Mouse (Mus musculus) lung, postnatal 0 days (tissue): ENCODE results near the gene Pmvk. TPM values are rescaled to one million over a fixed set of nuclear protein-coding genes. Genes with fewer than 3 reads are reported as not detected.

Experiments
- ATAC-seq: fragments of 200-750 bp; cut with Nextera tagmentation; 2 replicates; pipeline ENCODE4 v1.8.0; 2017; ENCODE audit warnings: moderate library complexity
- DNase-seq: peaks from one replicate; pipeline ENCODE4 v3.0.0-alpha.2; 2016; ENCODE audit warnings: low spot score
- H3K27ac ChIP-seq: fragments of 300-500 bp; sonication (generic); 2 replicates; pipeline ENCODE4 v1.5.1; 2014; ENCODE audit warnings: antibody characterized with exemption, mild to moderate bottlenecking, low read length, mixed read lengths
- H3K27me3 ChIP-seq: fragments of 300-500 bp; sonication (generic); replicated peaks from 2 replicates; pipeline ENCODE4 v1.6.1; 2014; ENCODE audit warnings: low read length, mixed read lengths; ENCODE audit not compliant: insufficient read depth
- H3K36me3 ChIP-seq: fragments of 300-500 bp; sonication (generic); 2 replicates; pipeline ENCODE4 v1.6.1; 2014; ENCODE audit warnings: low read length, mixed read lengths; ENCODE audit not compliant: insufficient read depth
- H3K4me1 ChIP-seq: fragments of 300-500 bp; sonication (generic); 2 replicates; pipeline ENCODE4 v1.6.1; 2014; ENCODE audit warnings: antibody characterized with exemption, low read depth, low read length, mixed read lengths; ENCODE audit not compliant: insufficient read depth
- H3K4me2 ChIP-seq: fragments of 300-500 bp; sonication (generic); replicated peaks from 2 replicates; pipeline ENCODE4 v1.6.1; 2014; ENCODE audit warnings: low read depth, mild to moderate bottlenecking, low read length, moderate library complexity, mixed read lengths
- H3K4me3 ChIP-seq: fragments of 300-500 bp; sonication (generic); 2 replicates; pipeline ENCODE4 v1.5.1; 2014; ENCODE audit warnings: low read depth, low read length
- H3K9ac ChIP-seq: fragments of 300-500 bp; sonication (generic); replicated peaks from 2 replicates; pipeline ENCODE4 v1.6.1; 2014; ENCODE audit warnings: low read depth, mild to moderate bottlenecking
- H3K9me3 ChIP-seq: fragments of 300-500 bp; sonication (generic); 2 replicates; pipeline ENCODE4 v1.6.1; 2016; ENCODE audit warnings: low read length, mixed read lengths
- CTCF ChIP-seq: IDR thresholded peaks from 2 replicates; pipeline ENCODE4 v1.5.1; 2016; ENCODE audit warnings: antibody characterized with exemption, mild to moderate bottlenecking
- EP300 ChIP-seq: IDR thresholded peaks from 2 replicates; pipeline ENCODE4 v1.6.1; 2016; ENCODE audit warnings: antibody characterized with exemption, mild to moderate bottlenecking, control low read depth
- WGBS: fragments of 180-500 bp; shearing (Covaris S2); extraction: QIAGEN DNeasy Blood & Tissue Kit; methylation state at CpG from one replicate; pipeline ENCODE4 v1.1.7; 2014; 5-methylcytosine and 5-hydroxymethylcytosine counted together
- polyA plus RNA-seq: library from polyadenylated mRNA; unstranded; fragments of >200 nt; fragmentation: Nextera tagmentation; extraction: Ambion mirVana; gene quantifications from 2 replicates; pipeline ENCODE4 v1.2.1, GENCODE M21; 2015

Gene Pmvk
- polyA plus RNA-seq, 1 experiment from 2014 or later = 96.6 TPM

- H3K4me1 ChIP-seq = no peaks in the 10 kb centered on the region
- no peaks in the 10 kb centered on the region for H3K36me3 ChIP-seq
- no peak overlapping the region for H3K27ac ChIP-seq
- ATAC-seq (peak; percentile 47), DNase-seq (peak; percentile 72)
- 21% methylated on average over 4 of the region's 4 CpGs for WGBS
- no peak overlapping the region for H3K4me3 ChIP-seq
- H3K9ac ChIP-seq = no peak overlapping the region
- TF ChIP-seq CTCF = peak; percentile 77
- TF ChIP-seq EP300 = no peak
- H3K9me3 ChIP-seq = no peaks in the 10 kb centered on the region
- H3K27me3 ChIP-seq = peaks cover 13% of the 10 kb centered on the region; the same call in 1 of the 2 replicates
- H3K4me2 ChIP-seq = peak overlapping the region; percentile 14; the same call in 1 of the 2 replicates
Observed at GRCm38 (mm10) chr3:89510979-89511378, 56.6 kb downstream of the Pmvk start.

GRCm38 (mm10) chr3:89511400-89511799 lies 57.1 kb downstream of the Pmvk start:
- peaks cover 13% of the 10 kb centered on the region; the same call in 1 of the 2 replicates for H3K27me3 ChIP-seq
- H3K9ac ChIP-seq = no peak overlapping the region
- TF ChIP-seq EP300 (no peak), CTCF (no peak)
- ATAC-seq (0 out of 2 replicates have a peak, but pooled peaks have one; percentile 22), DNase-seq (no peak)
- H3K36me3 ChIP-seq = no peaks in the 10 kb centered on the region
- no peaks in the 10 kb centered on the region for H3K9me3 ChIP-seq
- H3K27ac ChIP-seq = no peak overlapping the region
- WGBS = 23% methylated on average over 15 of the region's 15 CpGs
- H3K4me3 ChIP-seq = no peak overlapping the region
- no peaks in the 10 kb centered on the region for H3K4me1 ChIP-seq
- H3K4me2 ChIP-seq = peak overlapping the region; percentile 14; the same call in 1 of the 2 replicates

GRCm38 (mm10) chr3:89512225-89512624 lies 57.9 kb downstream of the Pmvk start:
- 95% methylated on average over 2 of the region's 2 CpGs for WGBS
- Histone ChIP-seq H3K4me1 (no peaks in the 10 kb centered on the region), H3K27ac (no peak overlapping the region), H3K27me3 (peaks cover 13% of the 10 kb centered on the region; the same call in 1 of the 2 replicates), H3K9me3 (no peaks in the 10 kb centered on the region), H3K4me2 (no peak overlapping the region), H3K4me3 (no peak overlapping the region), H3K36me3 (no peaks in the 10 kb centered on the region), H3K9ac (no peak overlapping the region)
- ATAC-seq (no peak), DNase-seq (no peak)
- TF ChIP-seq EP300 (no peak), CTCF (peak; percentile 75)

- WGBS = 37% methylated on average over 11 of the region's 11 CpGs
- H3K9ac ChIP-seq = no peak overlapping the region
- no peaks in the 10 kb centered on the region for H3K9me3 ChIP-seq
- peaks cover 3% of the 10 kb centered on the region; the same call in 1 of the 2 replicates for H3K4me1 ChIP-seq
- peaks cover 7% of the 10 kb centered on the region; the same call in 1 of the 2 replicates for H3K27me3 ChIP-seq
- no peak for DNase-seq
- ATAC-seq = no peak
- H3K4me2 ChIP-seq = no peak overlapping the region
- no peak for TF ChIP-seq CTCF
- no peak for TF ChIP-seq EP300
- no peak overlapping the region for H3K4me3 ChIP-seq
- H3K27ac ChIP-seq = no peak overlapping the region
- no peaks in the 10 kb centered on the region for H3K36me3 ChIP-seq
Observed at GRCm38 (mm10) chr3:89515444-89515843, 61.1 kb downstream of the Pmvk start.

GRCm38 (mm10) chr3:89516321-89516720 lies 62.0 kb downstream of the Pmvk start:
- 91% methylated on average over 5 of the region's 5 CpGs for WGBS
- H3K9ac ChIP-seq = no peak overlapping the region
- no peak for ATAC-seq

More at GRCm38 (mm10) chr3:89516321-89516720, 62.0 kb downstream of the Pmvk start:
- Histone ChIP-seq H3K27ac (no peak overlapping the region), H3K4me3 (no peak overlapping the region), H3K36me3 (no peaks in the 10 kb centered on the region), H3K27me3 (0 out of 2 replicates have a peak, but pooled peaks cover 7% of the 10 kb centered on the region), H3K4me1 (peaks cover 3% of the 10 kb centered on the region; the same call in 1 of the 2 replicates), H3K9me3 (no peaks in the 10 kb centered on the region), H3K4me2 (no peak overlapping the region)
- TF ChIP-seq CTCF = peak; percentile 36
- TF ChIP-seq EP300 = no peak
- DNase-seq = no peak

Other genes starting within 250 kb of the Pmvk start
- 77.3 and 77.7 TPM in 2 replicates for gene Thbs3, start 239.4 kb upstream of the Pmvk start, polyA plus RNA-seq
- 99.3 and 116 TPM in 2 replicates for gene Mtx1, start 227.5 kb upstream of the Pmvk start, polyA plus RNA-seq
- gene Muc1, start 225.5 kb upstream of the Pmvk start, polyA plus RNA-seq = 300 and 307 TPM in 2 replicates
- gene Krtcap2, start 208.6 kb upstream of the Pmvk start, polyA plus RNA-seq = 282 and 309 TPM in 2 replicates
- gene Trim46, start 208.2 kb upstream of the Pmvk start, polyA plus RNA-seq = 1.8 and 2.1 TPM in 2 replicates
- gene Dpm3, start 195.2 kb upstream of the Pmvk start, polyA plus RNA-seq = 125 and 136 TPM in 2 replicates
- gene Slc50a1, start 184.0 kb upstream of the Pmvk start, polyA plus RNA-seq = 95.7 and 96.4 TPM in 2 replicates
- 174 and 188 TPM in 2 replicates for gene Efna1, start 173.4 kb upstream of the Pmvk start, polyA plus RNA-seq
- 4.4 and 6.7 TPM in 2 replicates for gene Efna3, start 131.6 kb upstream of the Pmvk start, polyA plus RNA-seq
- gene Efna4, start 116.5 kb upstream of the Pmvk start, polyA plus RNA-seq = 9.7 and 10.3 TPM in 2 replicates
- gene Adam15, start 104.5 kb upstream of the Pmvk start, polyA plus RNA-seq = 133 and 177 TPM in 2 replicates
- 0.16 and 0.25 TPM in 2 replicates for gene Dcst2, start 92.6 kb upstream of the Pmvk start, polyA plus RNA-seq
- 0.11 and 0.38 TPM in 2 replicates for gene Dcst1, start 89.3 kb upstream of the Pmvk start, polyA plus RNA-seq
- 6.4 and 7.3 TPM in 2 replicates for gene Zbtb7b, start 59.8 kb upstream of the Pmvk start, polyA plus RNA-seq
- not detected in 2 replicates for gene Lenep, start 51.7 kb upstream of the Pmvk start, polyA plus RNA-seq
- 17.9 and 18.2 TPM in 2 replicates for gene Flad1, start 42.7 kb upstream of the Pmvk start, polyA plus RNA-seq
- gene Cks1b, start 36.2 kb upstream of the Pmvk start, polyA plus RNA-seq = 75.5 and 83.0 TPM in 2 replicates
- 52.6 and 55.7 TPM in 2 replicates for gene Shc1, start 36.1 kb upstream of the Pmvk start, polyA plus RNA-seq
- 19.4 and 20.7 TPM in 2 replicates for gene Pygo2, start 24.3 kb upstream of the Pmvk start, polyA plus RNA-seq
- gene Pbxip1, start 17.8 kb upstream of the Pmvk start, polyA plus RNA-seq = 55.9 and 63.0 TPM in 2 replicates
- 1.00 and 1.0 TPM in 2 replicates for gene Kcnn3, start 65.6 kb downstream of the Pmvk start, polyA plus RNA-seq